Mouse (Mus musculus) 416B (cell line): ENCODE measurements around the gene Drosha.

ENCODE experiments used
- DNase-seq: peaks from one replicate; pipeline ENCODE4 v3.0.0; 2011; ENCODE audit warnings: low read depth

Gene Drosha

GRCm38 (mm10) chr15:12832599-12832998, 8.0 kb downstream of the Drosha start:
- no peak for DNase-seq

GRCm38 (mm10) chr15:12833385-12833784, 8.8 kb downstream of the Drosha start:
- no peak for DNase-seq

GRCm38 (mm10) chr15:12834231-12834630, 9.6 kb downstream of the Drosha start:
- no peak for DNase-seq

- DNase-seq = no peak
Measured at GRCm38 (mm10) chr15:12840737-12841136, 16.1 kb downstream of the Drosha start.

GRCm38 (mm10) chr15:12842833-12843232, 18.2 kb downstream of the Drosha start:
- DNase-seq = no peak

- peak; percentile 20 for DNase-seq
Measured at GRCm38 (mm10) chr15:12848196-12848975, 23.8 kb downstream of the Drosha start.

- no peak for DNase-seq
Measured at GRCm38 (mm10) chr15:12849373-12849772, 24.8 kb downstream of the Drosha start.

- no peak for DNase-seq
Measured at GRCm38 (mm10) chr15:12853471-12853870, 28.9 kb downstream of the Drosha start.

- DNase-seq = no peak
Measured at GRCm38 (mm10) chr15:12856780-12857179, 32.2 kb downstream of the Drosha start.

GRCm38 (mm10) chr15:12857840-12858516, 33.4 kb downstream of the Drosha start:
- no peak for DNase-seq

- no peak for DNase-seq
Measured at GRCm38 (mm10) chr15:12858645-12859044, 34.0 kb downstream of the Drosha start.

- no peak for DNase-seq
Measured at GRCm38 (mm10) chr15:12862061-12862460, 37.4 kb downstream of the Drosha start.

- peak; percentile 31 for DNase-seq
Measured at GRCm38 (mm10) chr15:12863669-12864068, 39.1 kb downstream of the Drosha start.

GRCm38 (mm10) chr15:12865595-12866314, 41.1 kb downstream of the Drosha start:
- peak; percentile 61 for DNase-seq

- DNase-seq = no peak
Measured at GRCm38 (mm10) chr15:12867269-12867668, 42.7 kb downstream of the Drosha start.

- no peak for DNase-seq
Measured at GRCm38 (mm10) chr15:12875442-12876176, 51.0 kb downstream of the Drosha start.

GRCm38 (mm10) chr15:12876266-12876665, 51.7 kb downstream of the Drosha start:
- DNase-seq = no peak

- DNase-seq = no peak
Measured at GRCm38 (mm10) chr15:12876881-12877280, 52.3 kb downstream of the Drosha start.

- DNase-seq = no peak
Measured at GRCm38 (mm10) chr15:12877934-12878333, 53.3 kb downstream of the Drosha start.

- no peak for DNase-seq
Measured at GRCm38 (mm10) chr15:12878581-12878980, 54.0 kb downstream of the Drosha start.

- DNase-seq = no peak
Measured at GRCm38 (mm10) chr15:12879937-12880336, 55.3 kb downstream of the Drosha start.

- no peak for DNase-seq
Measured at GRCm38 (mm10) chr15:12884855-12885254, 60.2 kb downstream of the Drosha start.
